Mouse (Mus musculus): Measurements from ENCODE around the gene Arhgap22.

DNA sequence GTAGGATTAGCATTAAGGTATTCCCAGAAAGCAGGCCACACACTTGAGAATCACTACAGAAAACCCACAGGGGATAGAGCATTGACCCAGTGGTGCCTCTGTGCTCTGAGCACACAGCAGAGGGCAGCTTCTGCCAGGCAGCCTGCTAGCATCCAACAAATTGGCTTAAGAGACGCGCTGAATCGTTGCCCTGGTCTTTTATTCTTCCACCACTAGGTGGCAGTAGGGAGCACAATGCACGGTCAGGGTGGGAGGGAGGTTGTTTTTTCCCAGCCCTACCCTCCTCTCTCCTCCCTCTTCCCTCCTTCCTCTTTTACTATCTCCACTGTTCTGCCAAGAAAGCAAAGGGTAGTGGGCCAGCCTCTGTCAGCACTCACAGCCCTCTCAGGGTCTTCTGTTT is 99.8 kb downstream of the Arhgap22 start:
- no peak for TF ChIP-seq ZNF384 (IDR thresholded peaks at IDR 0.05; ENCODE audit: low read depth, low read length)
- TF ChIP-seq ZC3H11A (IDR thresholded peaks at IDR 0.05; ENCODE audit: borderline replicate concordance, low read depth, low read length) = no peak
- TF ChIP-seq MAFK (IDR thresholded peaks at IDR 0.05; ENCODE audit: insufficient read depth, low read depth, low read length) = no peak
- TF ChIP-seq HCFC1 (IDR thresholded peaks at IDR 0.05; ENCODE audit: borderline replicate concordance, insufficient read depth, low read length) = no peak
